In genomic region chr6:125330626-125331326, GRCm38 (mm10) we compare ENCODE assay signal across 8 mouse cellular contexts. TPM values are rescaled to one million over a fixed set of nuclear protein-coding genes. Genes with fewer than 3 reads are reported as not detected.
DNase-seq lines count a peak whose midpoint lies in the region; ATAC-seq and TF ChIP-seq lines count a peak whose summit lies in the region.

No protein-coding gene starts in this region.

- TF ChIP-seq CTCF in cortical plate, adult 2 months (IDR thresholded peaks at IDR 0.05; ENCODE audit: extremely low read depth, insufficient read depth, low read length): no peak

- intact Hi-C loops in gastrocnemius, postnatal 14 days (cut with DNase I; ENCODE audit: low total_unique reads): no loop called here
- intact Hi-C loops in left cerebral cortex, postnatal 10 days (cut with DNase I): no loop called here

- H3K4me3 ChIP-seq in cortical plate, adult 2 months (ENCODE audit: insufficient read depth, low read length): peak overlapping the region; percentile 14

- no peaks in the 10 kb centered on the region for H3K4me1 ChIP-seq in cortical plate, adult 2 months (ENCODE audit: control insufficient read depth, insufficient read depth, low read length)

- ATAC-seq in megakaryocyte, adult 5-6 weeks (ENCODE audit: poor library complexity, severe bottlenecking): peak; percentile 55
- no peak for ATAC-seq in inflammation-experienced regulatory T-cells, adult 6 months

- peak; percentile 94 for DNase-seq in adrenal gland, adult 8-10 months
- DNase-seq in gastrocnemius, postnatal 14 days: peak; percentile 92
- DNase-seq in induced T-regulatory cell, adult 2 months (ENCODE audit: low read depth): peak; percentile 46
- DNase-seq in left cerebral cortex, postnatal 10 days (ENCODE audit: extremely low spot score in 1 of 2, low spot score in 2 of 2): peak; percentile 65 to 93
- peak; percentile 65 to 68 for DNase-seq in right cerebral cortex, adult 2 months (ENCODE audit: low spot score in 2 of 2)

- H3K27ac ChIP-seq in cortical plate, adult 2 months (ENCODE audit: insufficient read depth, low read length): no peak overlapping the region

- peak; percentile 49; the same call in 1 of the 2 replicates for TF ChIP-seq POLR2A in cortical plate, adult 2 months (IDR thresholded peaks at IDR 0.05; ENCODE audit: extremely low read depth, insufficient read depth, low read length)

RNA-seq across cellular contexts. Expression of gene Scnn1a, which starts 10.3 kb away (rescaled TPM):
- 1 to 10 TPM; 1.4 to 3.4 (median 2.2) TPM for total RNA-seq in adrenal gland, adult 8-10 months (2022)
- 4.0 and 4.7 TPM in 2 replicates for polyA plus RNA-seq in cortical plate, adult 2 months (2012; rRNA removed)
- under 1 TPM; 0.22 to 0.27 TPM for total RNA-seq in gastrocnemius, postnatal 14 days (2021)
- 1 to 10 TPM; 2.0 to 2.3 TPM for total RNA-seq in left cerebral cortex, postnatal 10 days (2021)
- 9.0 and 9.5 TPM in 2 replicates for total RNA-seq in megakaryocyte, adult 5-6 weeks (2015)
- total RNA-seq in megakaryocyte, adult 5-6 weeks (2017): 0.99 and 1.6 TPM in 2 replicates
- not detected for polyA plus RNA-seq in inflammation-experienced regulatory T-cells, adult 6 months (2017; shearing (Covaris generic))

RNA-seq across cellular contexts. Expression of gene Ltbr, which starts 17.1 kb away (rescaled TPM):
- total RNA-seq in adrenal gland, adult 8-10 months (2022): 10 to 100 TPM; 74.1 to 83.5 (median 81.0) TPM
- polyA plus RNA-seq in cortical plate, adult 2 months (2012; rRNA removed): 10.3 and 10.8 TPM in 2 replicates
- 10 to 100 TPM; 24.8 to 26.3 TPM for total RNA-seq in gastrocnemius, postnatal 14 days (2021)
- total RNA-seq in left cerebral cortex, postnatal 10 days (2021): 1 to 10 TPM; 9.4 to 9.7 TPM
- 30.0 and 30.6 TPM in 2 replicates for total RNA-seq in megakaryocyte, adult 5-6 weeks (2015)
- 57.1 and 59.9 TPM in 2 replicates for total RNA-seq in megakaryocyte, adult 5-6 weeks (2017)
- under 1 TPM in 2 of 3 experiments, not detected in 1; 0.21 to 0.23 TPM for polyA plus RNA-seq in inflammation-experienced regulatory T-cells, adult 6 months (2017; shearing (Covaris generic))

RNA-seq across cellular contexts. Expression of gene Tnfrsf1a, which starts 18.4 kb away (rescaled TPM):
- 100 to 1,000 TPM; 194 to 259 (median 215) TPM for total RNA-seq in adrenal gland, adult 8-10 months (2022)
- polyA plus RNA-seq in cortical plate, adult 2 months (2012; rRNA removed): 13.6 and 14.9 TPM in 2 replicates
- total RNA-seq in gastrocnemius, postnatal 14 days (2021): 10 to 100 TPM; 42.1 to 42.3 TPM
- total RNA-seq in left cerebral cortex, postnatal 10 days (2021): 10 to 100 TPM in 1 of 2 experiments, 1 to 10 TPM in 1; 9.4 to 11.8 TPM
- 96.4 and 101 TPM in 2 replicates for total RNA-seq in megakaryocyte, adult 5-6 weeks (2015)
- total RNA-seq in megakaryocyte, adult 5-6 weeks (2017): 90.2 and 116 TPM in 2 replicates
- 10 to 100 TPM; 23.3 to 28.5 (median 24.7) TPM for polyA plus RNA-seq in inflammation-experienced regulatory T-cells, adult 6 months (2017; shearing (Covaris generic))

RNA-seq across cellular contexts. Expression of gene Tuba3a, which starts 44.9 kb away (rescaled TPM):
- total RNA-seq in adrenal gland, adult 8-10 months (2022): not detected
- polyA plus RNA-seq in cortical plate, adult 2 months (2012; rRNA removed): not detected in 2 replicates
- total RNA-seq in gastrocnemius, postnatal 14 days (2021): not detected
- not detected for total RNA-seq in left cerebral cortex, postnatal 10 days (2021)
- total RNA-seq in megakaryocyte, adult 5-6 weeks (2015): not detected in 2 replicates
- not detected in 2 replicates for total RNA-seq in megakaryocyte, adult 5-6 weeks (2017)
- 1 to 10 TPM in 2 of 3 experiments, under 1 TPM in 1; 0.70 to 2.7 (median 2.6) TPM for polyA plus RNA-seq in inflammation-experienced regulatory T-cells, adult 6 months (2017; shearing (Covaris generic))

RNA-seq across cellular contexts. Expression of gene Plekhg6, which starts 49.8 kb away (rescaled TPM):
- under 1 TPM in 2 of 4 experiments, not detected in 2; 0.09 to 0.19 TPM for total RNA-seq in adrenal gland, adult 8-10 months (2022)
- polyA plus RNA-seq in cortical plate, adult 2 months (2012; rRNA removed): 0.11 and 0.23 TPM in 2 replicates
- not detected for total RNA-seq in gastrocnemius, postnatal 14 days (2021)
- under 1 TPM; 0.14 to 0.24 TPM for total RNA-seq in left cerebral cortex, postnatal 10 days (2021)
- total RNA-seq in megakaryocyte, adult 5-6 weeks (2015): not detected in 2 replicates
- total RNA-seq in megakaryocyte, adult 5-6 weeks (2017): not detected in 2 replicates
- polyA plus RNA-seq in inflammation-experienced regulatory T-cells, adult 6 months (2017; shearing (Covaris generic)): not detected
